Mouse (Mus musculus) ES-Bruce4 (cell line): Measurements from ENCODE around the gene Ddx19a. TPM values are rescaled to one million over a fixed set of nuclear protein-coding genes. Genes with fewer than 3 reads are reported as not detected.

Experiments
- H3K27ac ChIP-seq: 2 replicates; pipeline ENCODE4 v1.5.1; 2012; ENCODE audit warnings: low read length, inconsistent platforms; ENCODE audit not compliant: insufficient read depth
- H3K27me3 ChIP-seq: 2 replicates; pipeline ENCODE4 v1.6.1; 2012; ENCODE audit warnings: mild to moderate bottlenecking, low read length, inconsistent platforms; ENCODE audit not compliant: control insufficient read depth, poor library complexity, insufficient read depth, severe bottlenecking
- H3K36me3 ChIP-seq: 2 replicates; pipeline ENCODE4 v1.6.1; 2012; ENCODE audit warnings: inconsistent platforms, mild to moderate bottlenecking, low read length, moderate library complexity; ENCODE audit not compliant: control insufficient read depth, poor library complexity, insufficient read depth, severe bottlenecking
- H3K4me1 ChIP-seq: one replicate; pipeline ENCODE4 v1.8.1; 2011; ENCODE audit warnings: low read length; ENCODE audit not compliant: control insufficient read depth, insufficient read depth
- H3K4me3 ChIP-seq: 2 replicates; pipeline ENCODE4 v1.5.1; 2011; ENCODE audit warnings: low read depth, mild to moderate bottlenecking, low read length
- H3K9ac ChIP-seq: 2 replicates; pipeline ENCODE4 v1.6.1; 2012; ENCODE audit warnings: low read depth, mild to moderate bottlenecking, inconsistent platforms; ENCODE audit not compliant: poor library complexity, severe bottlenecking
- H3K9me3 ChIP-seq: replicated peaks from 2 replicates; pipeline ENCODE4 v1.6.1; 2012; ENCODE audit warnings: mild to moderate bottlenecking, low read length, inconsistent platforms; ENCODE audit not compliant: control insufficient read depth, poor library complexity, insufficient read depth, severe bottlenecking
- CTCF ChIP-seq: IDR thresholded peaks from one replicate; pipeline ENCODE4 v1.8.1; 2011; ENCODE audit warnings: low read depth, low read length
- EP300 ChIP-seq: IDR thresholded peaks from 2 replicates; pipeline ENCODE4 v1.6.1; 2011; ENCODE audit warnings: low read depth, low read length; ENCODE audit not compliant: insufficient read depth
- POLR2A ChIP-seq: IDR thresholded peaks from one replicate; pipeline ENCODE4 v1.8.1; 2011; ENCODE audit warnings: low read length; ENCODE audit not compliant: insufficient read depth
- polyA plus RNA-seq: library from polyadenylated mRNA; stranded (reverse); fragments of >200 nt; gene quantifications from 2 replicates; pipeline ENCODE4 v1.2.4, GENCODE M21; 2011; ENCODE audit warnings: low read depth; ENCODE audit not compliant: missing spikeins, insufficient read depth, insufficient read length

The Ddx19a gene
- polyA plus RNA-seq, 1 experiment, result 71.7 TPM

- H3K36me3 ChIP-seq, result peaks cover 20% of the 10 kb centered on the region
- peak overlapping the region; percentile 73 for H3K9ac ChIP-seq
- TF ChIP-seq CTCF (no peak), EP300 (no peak), POLR2A (peak; percentile 76)
- no peaks in the 10 kb centered on the region for H3K27me3 ChIP-seq
- no peaks in the 10 kb centered on the region for H3K4me1 ChIP-seq
- no peaks in the 10 kb centered on the region for H3K9me3 ChIP-seq
- H3K4me3 ChIP-seq, result peak overlapping the region; percentile 85
- H3K27ac ChIP-seq, result peak overlapping the region; percentile 68
These were observed 27.5 kb downstream of the Ddx19a start for GRCm38 (mm10) chr8:110969910-110970770.

DNA sequence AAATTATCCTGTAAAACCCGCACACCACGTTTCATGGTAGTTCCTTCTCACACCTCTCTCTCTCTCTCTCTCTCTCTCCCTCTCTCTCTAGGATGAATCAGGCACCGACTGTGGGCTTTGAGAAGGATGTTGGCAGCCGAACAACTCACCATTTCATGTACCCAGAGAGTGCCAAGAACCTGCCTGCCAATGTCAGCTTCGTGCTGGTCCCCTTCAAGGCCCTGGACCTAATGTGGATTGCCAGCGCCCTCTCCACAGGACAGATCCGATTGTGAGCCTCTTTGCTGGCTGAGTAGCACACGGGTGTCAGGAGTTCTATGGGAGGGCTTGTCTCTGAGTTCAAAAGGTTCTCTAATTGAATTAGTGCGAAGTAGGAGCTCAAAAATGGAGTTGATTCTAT, 30.3 kb downstream of the Ddx19a start:
- no peak overlapping the region for H3K9ac ChIP-seq
- H3K27ac ChIP-seq, result no peak overlapping the region
- no peaks in the 10 kb centered on the region for H3K9me3 ChIP-seq
- TF ChIP-seq EP300 (no peak), CTCF (no peak), POLR2A (no peak)
- no peaks in the 10 kb centered on the region for H3K27me3 ChIP-seq
- H3K4me1 ChIP-seq, result no peaks in the 10 kb centered on the region
- peaks cover 3% of the 10 kb centered on the region; the same call in 1 of the 2 replicates for H3K36me3 ChIP-seq
- no peak overlapping the region for H3K4me3 ChIP-seq

GRCm38 (mm10) chr8:110966586-110966985, 31.0 kb downstream of the Ddx19a start:
- Histone ChIP-seq H3K27me3 (no peaks in the 10 kb centered on the region), H3K9ac (no peak overlapping the region), H3K27ac (no peak overlapping the region), H3K36me3 (no peaks in the 10 kb centered on the region), H3K4me3 (no peak overlapping the region), H3K9me3 (no peaks in the 10 kb centered on the region), H3K4me1 (no peaks in the 10 kb centered on the region)
- TF ChIP-seq CTCF (no peak), EP300 (no peak)

- Histone ChIP-seq H3K36me3 (no peaks in the 10 kb centered on the region), H3K9me3 (no peaks in the 10 kb centered on the region), H3K4me1 (no peaks in the 10 kb centered on the region), H3K9ac (no peak overlapping the region), H3K27me3 (no peaks in the 10 kb centered on the region), H3K27ac (no peak overlapping the region), H3K4me3 (no peak overlapping the region)
- no peak for TF ChIP-seq POLR2A
- no peak for TF ChIP-seq CTCF
- no peak for TF ChIP-seq EP300
These were observed 32.0 kb downstream of the Ddx19a start for GRCm38 (mm10) chr8:110965594-110965993.

DNA sequence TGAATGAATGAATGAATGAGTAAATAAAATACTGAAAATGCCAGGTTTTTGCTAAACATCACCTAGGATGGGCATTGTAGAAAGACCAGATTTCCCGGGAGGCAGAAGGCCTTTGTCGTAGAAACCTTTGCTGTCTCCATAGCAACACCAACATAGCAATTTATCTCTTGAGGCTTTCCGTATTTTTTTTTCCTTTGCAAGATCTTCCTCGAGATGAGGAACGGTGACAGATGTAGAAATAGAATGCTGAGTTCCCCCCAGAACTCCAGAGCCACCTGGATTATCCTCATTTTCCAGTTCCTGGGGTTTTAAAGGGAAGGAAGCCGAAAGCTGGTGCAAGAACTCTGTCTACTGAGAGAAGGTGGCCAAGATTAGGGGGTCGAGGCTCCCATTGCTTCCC, 32.9 kb downstream of the Ddx19a start:
- H3K36me3 ChIP-seq, result no peaks in the 10 kb centered on the region
- no peak overlapping the region for H3K27ac ChIP-seq
- H3K4me1 ChIP-seq, result no peaks in the 10 kb centered on the region
- no peak overlapping the region for H3K4me3 ChIP-seq
- H3K9ac ChIP-seq, result no peak overlapping the region
- no peaks in the 10 kb centered on the region for H3K9me3 ChIP-seq
- H3K27me3 ChIP-seq, result no peaks in the 10 kb centered on the region
- TF ChIP-seq POLR2A (no peak), CTCF (no peak), EP300 (no peak)

DNA sequence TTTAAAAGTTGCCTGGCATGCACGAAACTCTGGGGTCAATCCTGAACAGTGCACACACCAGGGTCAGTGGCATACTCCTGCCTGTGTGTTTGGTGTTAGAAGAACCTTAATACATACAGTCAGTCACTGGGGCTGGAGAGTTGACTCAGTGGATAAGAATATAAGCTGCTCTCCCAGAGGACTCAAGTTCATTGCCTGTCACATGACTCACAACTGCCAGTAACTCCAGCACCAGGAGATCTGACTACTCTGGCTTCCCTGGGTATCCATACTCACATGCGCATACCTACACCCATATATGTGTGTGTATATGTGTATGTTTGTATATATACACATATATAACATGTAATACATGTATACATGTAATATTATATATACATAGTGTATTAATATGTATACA, 34.5 kb downstream of the Ddx19a start:
- Histone ChIP-seq H3K36me3 (no peaks in the 10 kb centered on the region), H3K27ac (no peak overlapping the region), H3K9me3 (no peaks in the 10 kb centered on the region), H3K4me3 (no peak overlapping the region), H3K27me3 (no peaks in the 10 kb centered on the region), H3K9ac (no peak overlapping the region), H3K4me1 (no peaks in the 10 kb centered on the region)
- TF ChIP-seq POLR2A, result no peak
- TF ChIP-seq EP300, result no peak
- no peak for TF ChIP-seq CTCF
